Mouse (Mus musculus) thymus, adult 2 months (tissue): ENCODE data around the gene Syne2.

Source experiments
- CTCF ChIP-seq: fragments of 200-500 bp; IDR thresholded peaks from 2 replicates; pipeline ENCODE4 v1.5.1; 2012; ENCODE audit warnings: mild to moderate bottlenecking, control low read depth, low read length, moderate library complexity, borderline replicate concordance; ENCODE audit not compliant: control insufficient read depth, poor library complexity, insufficient read depth; ENCODE audit errors: extremely low read depth
- POLR2A ChIP-seq: fragments of 200-500 bp; IDR thresholded peaks from 2 replicates; pipeline ENCODE4 v1.6.1; 2012; ENCODE audit warnings: mild to moderate bottlenecking, low read length, control low read depth, moderate library complexity; ENCODE audit not compliant: control insufficient read depth, poor library complexity, insufficient read depth; ENCODE audit errors: extremely low read depth

DNA sequence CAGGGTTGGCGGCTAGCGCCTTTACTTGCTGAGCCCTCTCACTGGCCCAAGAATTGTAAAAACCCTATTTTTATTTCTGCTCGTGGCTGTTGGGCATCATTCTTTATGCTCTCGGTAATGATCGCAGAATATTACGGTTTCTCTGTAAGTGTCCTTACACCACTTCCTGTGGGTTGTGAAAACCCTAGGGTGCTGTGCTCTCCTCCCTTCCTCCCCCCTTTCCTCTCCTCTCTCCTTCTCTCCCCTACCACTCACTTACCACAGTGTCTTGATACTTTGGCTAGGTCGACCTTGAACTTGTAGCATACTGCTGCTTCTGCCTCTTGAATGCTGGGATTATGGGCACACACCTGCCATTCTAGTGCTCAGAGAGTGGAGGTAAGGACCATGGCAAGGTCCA lies 7.5 kb downstream of the Syne2 start:
- TF ChIP-seq CTCF (no peak), POLR2A (no peak)
